Mouse (Mus musculus) heart, postnatal 0 days (tissue): ENCODE measurements at regions not wholly inside any gene's neighbourhood (a gene's known extent, or its start where the extent isn't known, plus 50 kb on each side); places are given as distances from the start of the nearest gene placed in this dataset.

Source experiments
- ATAC-seq: fragments of 200-750 bp; cut with Nextera tagmentation; 2 replicates; pipeline ENCODE4 v1.8.0; 2017; ENCODE audit warnings: low read depth, moderate number of reproducible peaks, moderate library complexity; ENCODE audit not compliant: insufficient read depth
- DNase-seq: peaks from one replicate; pipeline ENCODE4 v3.0.0-alpha.2; 2016; ENCODE audit warnings: low spot score
- H3K27ac ChIP-seq: fragments of 300-500 bp; sonication (generic); 2 replicates; pipeline ENCODE4 v1.5.1; 2014; ENCODE audit warnings: low read depth, mild to moderate bottlenecking
- H3K27me3 ChIP-seq: fragments of 300-500 bp; sonication (generic); 2 replicates; pipeline ENCODE4 v1.6.1; 2014; ENCODE audit warnings: low read length, mixed read lengths; ENCODE audit not compliant: control insufficient read depth, insufficient read depth
- H3K36me3 ChIP-seq: fragments of 300-500 bp; sonication (generic); replicated peaks from 2 replicates; pipeline ENCODE4 v1.6.1; 2014; ENCODE audit warnings: low read length, mixed read lengths; ENCODE audit not compliant: control insufficient read depth, insufficient read depth
- H3K4me1 ChIP-seq: fragments of 300-500 bp; sonication (generic); 2 replicates; pipeline ENCODE4 v1.6.1; 2014; ENCODE audit warnings: antibody characterized with exemption; ENCODE audit not compliant: control insufficient read depth, insufficient read depth
- H3K4me2 ChIP-seq: fragments of 300-500 bp; sonication (generic); 2 replicates; pipeline ENCODE4 v1.6.1; 2014; ENCODE audit warnings: low read depth, mild to moderate bottlenecking, low read length, moderate library complexity
- H3K4me3 ChIP-seq: fragments of 300-500 bp; sonication (generic); 2 replicates; pipeline ENCODE4 v1.5.1; 2014; ENCODE audit warnings: low read depth, low read length
- H3K9ac ChIP-seq: fragments of 300-500 bp; sonication (generic); replicated peaks from 2 replicates; pipeline ENCODE4 v1.6.1; 2014; ENCODE audit warnings: low read depth, low read length, mixed read lengths
- H3K9me3 ChIP-seq: fragments of 300-500 bp; sonication (generic); replicated peaks from 2 replicates; pipeline ENCODE4 v1.6.1; 2016; ENCODE audit warnings: low read length; ENCODE audit not compliant: control insufficient read depth
- CTCF ChIP-seq: IDR thresholded peaks from 2 replicates; pipeline ENCODE4 v1.5.1; 2016; ENCODE audit warnings: antibody characterized with exemption, control low read depth, low read depth
- EP300 ChIP-seq: IDR thresholded peaks from 2 replicates; pipeline ENCODE4 v1.6.1; 2016; ENCODE audit warnings: antibody characterized with exemption, low read depth
- WGBS: fragments of 180-500 bp; shearing (Covaris S2); extraction: QIAGEN DNeasy Blood & Tissue Kit; methylation state at CpG from one replicate; pipeline ENCODE4 v1.1.7; 2014; 5-methylcytosine and 5-hydroxymethylcytosine counted together

DNA sequence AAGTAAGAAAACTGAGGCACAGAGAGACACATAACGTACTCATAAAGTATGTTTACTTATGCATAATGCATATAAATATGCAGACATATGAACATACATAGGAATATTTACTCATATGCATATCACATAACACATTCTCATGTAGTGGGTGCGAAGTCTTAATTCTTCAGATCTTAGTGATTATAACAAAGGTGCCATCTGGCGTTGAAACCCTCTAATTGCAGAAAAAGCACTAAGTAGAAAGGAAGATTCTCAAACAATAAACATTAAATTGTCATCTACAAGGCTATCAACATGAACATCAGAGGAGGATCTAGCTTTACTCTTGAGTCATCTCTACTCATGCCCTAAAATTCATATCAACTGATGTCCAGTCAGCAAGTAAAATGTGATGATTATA lies 314.2 kb upstream of the 2610301B20Rik start:
- H3K9me3 ChIP-seq = no peaks in the 10 kb centered on the region
- TF ChIP-seq CTCF = no peak
- H3K27ac ChIP-seq = no peak overlapping the region
- H3K4me2 ChIP-seq = no peak overlapping the region
- no peaks in the 10 kb centered on the region for H3K36me3 ChIP-seq
- H3K9ac ChIP-seq = no peak overlapping the region
- H3K4me1 ChIP-seq = no peaks in the 10 kb centered on the region
- no peak for DNase-seq
- no peak for ATAC-seq
- 77% methylated on average over 3 of the region's 3 CpGs for WGBS
- H3K27me3 ChIP-seq = no peaks in the 10 kb centered on the region
- H3K4me3 ChIP-seq = no peak overlapping the region

DNA sequence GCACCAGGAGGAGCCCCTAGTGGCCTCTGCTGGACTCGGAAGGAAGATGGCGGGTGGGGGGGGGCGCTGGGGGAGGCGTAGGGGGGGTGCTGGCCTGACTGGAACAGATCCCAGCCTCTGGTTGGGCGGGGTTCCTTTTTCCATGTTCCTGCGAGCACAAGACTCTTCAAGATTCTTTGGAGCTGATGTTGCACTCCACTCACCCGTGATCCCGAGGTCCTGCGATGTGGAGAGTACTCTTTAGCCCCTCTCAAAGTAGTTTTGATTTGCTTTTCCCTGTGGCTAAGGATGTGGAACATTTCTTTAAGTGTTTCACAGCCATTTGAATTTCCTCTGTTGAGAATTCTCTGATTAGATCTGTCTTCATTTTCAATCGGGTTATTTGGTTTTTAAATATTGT lies 269.8 kb upstream of the 2610301B20Rik start:
- no peak for ATAC-seq
- no peak overlapping the region for H3K27ac ChIP-seq
- no peak for DNase-seq
- no peaks in the 10 kb centered on the region for H3K9me3 ChIP-seq
- no peak overlapping the region for H3K9ac ChIP-seq
- no peak overlapping the region for H3K4me3 ChIP-seq
- no peaks in the 10 kb centered on the region for H3K27me3 ChIP-seq
- H3K4me2 ChIP-seq = no peak overlapping the region
- H3K4me1 ChIP-seq = no peaks in the 10 kb centered on the region
- H3K36me3 ChIP-seq = no peaks in the 10 kb centered on the region
- TF ChIP-seq EP300 = no peak
- no peak for TF ChIP-seq CTCF
- WGBS = 79% methylated on average over 9 of the region's 10 CpGs

DNA sequence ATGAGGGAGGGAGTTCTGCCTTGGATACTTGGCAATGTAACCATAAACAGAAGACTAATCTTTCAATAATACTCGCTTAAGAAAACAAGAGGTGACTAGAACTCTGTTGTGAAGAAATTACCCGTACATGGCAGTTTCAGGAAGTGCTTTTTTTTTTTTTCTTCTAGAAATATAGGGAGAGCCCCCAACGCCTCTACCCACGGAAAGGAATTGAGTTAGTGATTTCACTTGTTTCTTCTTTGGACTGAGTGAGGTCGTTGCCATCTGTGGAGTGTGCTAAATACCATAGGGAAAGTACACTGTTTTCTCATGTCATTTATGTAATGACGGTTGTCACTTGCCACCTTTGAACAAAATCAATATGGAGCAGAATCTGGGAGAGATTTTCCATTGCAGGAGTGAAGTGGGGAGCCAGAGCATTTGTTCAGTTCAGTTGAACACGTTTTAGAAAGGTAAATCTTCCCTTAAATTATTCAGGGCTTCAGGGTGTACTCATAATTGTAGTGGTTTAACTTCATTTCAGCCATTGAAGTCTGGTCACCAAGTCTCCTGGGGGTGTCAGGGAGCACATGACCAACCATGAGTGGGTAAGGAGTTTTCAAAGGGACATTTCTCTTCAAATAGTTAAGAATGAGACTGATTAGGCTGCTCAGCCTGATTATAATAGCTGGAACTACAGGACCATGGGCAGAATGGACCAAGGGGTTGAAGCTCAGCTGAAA lies 266.3 kb upstream of the 2610301B20Rik start:
- Histone ChIP-seq H3K4me2 (no peak overlapping the region), H3K4me3 (no peak overlapping the region), H3K9ac (no peak overlapping the region), H3K27me3 (no peaks in the 10 kb centered on the region), H3K27ac (no peak overlapping the region), H3K9me3 (no peaks in the 10 kb centered on the region), H3K36me3 (no peaks in the 10 kb centered on the region), H3K4me1 (no peaks in the 10 kb centered on the region)
- DNase-seq (no peak), ATAC-seq (no peak)
- TF ChIP-seq EP300 (no peak), CTCF (no peak)
- 70% methylated on average over 7 of the region's 7 CpGs for WGBS

DNA sequence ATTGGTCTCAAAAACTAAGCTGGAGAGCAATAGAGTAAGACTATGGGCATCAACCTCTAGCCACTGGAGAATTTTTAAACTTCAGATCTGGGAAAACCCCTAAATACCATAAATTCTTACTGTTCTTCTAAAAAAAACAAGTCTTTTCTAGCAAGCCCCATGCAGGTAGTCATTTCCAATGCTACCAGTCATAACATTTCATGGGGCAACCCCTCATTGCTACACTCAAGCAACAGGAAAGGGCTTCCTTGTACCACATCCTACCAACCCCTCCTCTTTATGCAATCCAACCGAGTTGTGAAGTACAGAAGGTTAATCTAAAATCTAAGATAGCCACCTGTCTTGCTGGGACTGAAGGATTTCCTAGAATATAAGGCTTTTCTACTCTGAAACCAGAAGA lies 263.5 kb upstream of the 2610301B20Rik start:
- Histone ChIP-seq H3K9ac (no peak overlapping the region), H3K27me3 (no peaks in the 10 kb centered on the region), H3K27ac (no peak overlapping the region), H3K4me1 (no peaks in the 10 kb centered on the region), H3K36me3 (no peaks in the 10 kb centered on the region), H3K9me3 (no peaks in the 10 kb centered on the region), H3K4me2 (no peak overlapping the region), H3K4me3 (no peak overlapping the region)
- WGBS = 32% methylated on average over 1 of the region's 1 CpGs
- DNase-seq = no peak
- TF ChIP-seq CTCF (no peak), EP300 (no peak)
- ATAC-seq = no peak
